Mouse (Mus musculus) midbrain, postnatal 0 days (tissue): ENCODE measurements around the gene Ergic1. TPM values are rescaled to one million over a fixed set of nuclear protein-coding genes. Genes with fewer than 3 reads are reported as not detected.

Experiments used
- ATAC-seq: fragments of 200-750 bp; cut with Nextera tagmentation; 2 replicates; pipeline ENCODE4 v1.8.0; 2017; ENCODE audit warnings: moderate number of reproducible peaks, mild to moderate bottlenecking, moderate TSS enrichment, moderate library complexity; ENCODE audit not compliant: low FRiP score
- DNase-seq: peaks from one replicate; pipeline ENCODE4 v3.0.0-alpha.2; 2015; ENCODE audit warnings: low spot score
- H3K27ac ChIP-seq: fragments of 300-500 bp; sonication (generic); 2 replicates; pipeline ENCODE4 v1.5.1; 2014; ENCODE audit warnings: low read depth, mild to moderate bottlenecking, low read length, mixed read lengths
- H3K27me3 ChIP-seq: fragments of 300-500 bp; sonication (generic); 2 replicates; pipeline ENCODE4 v1.6.1; 2014; ENCODE audit warnings: low read length, control low read depth, mixed read lengths; ENCODE audit not compliant: insufficient read depth
- H3K36me3 ChIP-seq: fragments of 300-500 bp; sonication (generic); 2 replicates; pipeline ENCODE4 v1.6.1; 2014; ENCODE audit warnings: low read length, control low read depth, mixed read lengths; ENCODE audit not compliant: insufficient read depth
- H3K4me1 ChIP-seq: fragments of 300-500 bp; sonication (generic); 2 replicates; pipeline ENCODE4 v1.6.1; 2014; ENCODE audit warnings: mild to moderate bottlenecking, control low read depth, antibody characterized with exemption, low read length, mixed read lengths; ENCODE audit not compliant: insufficient read depth
- H3K4me2 ChIP-seq: fragments of 300-500 bp; sonication (generic); 2 replicates; pipeline ENCODE4 v1.6.1; 2014; ENCODE audit warnings: low read depth, mild to moderate bottlenecking, low read length, mixed read lengths; ENCODE audit not compliant: poor library complexity, severe bottlenecking
- H3K4me3 ChIP-seq: fragments of 300-500 bp; sonication (generic); 2 replicates; pipeline ENCODE4 v1.5.1; 2014; ENCODE audit warnings: low read depth, mild to moderate bottlenecking, low read length, moderate library complexity
- H3K9ac ChIP-seq: fragments of 300-500 bp; sonication (generic); replicated peaks from 2 replicates; pipeline ENCODE4 v1.6.1; 2014; ENCODE audit warnings: mild to moderate bottlenecking, low read length, moderate library complexity, mixed read lengths; ENCODE audit not compliant: poor library complexity, severe bottlenecking
- H3K9me3 ChIP-seq: fragments of 300-500 bp; sonication (generic); 2 replicates; pipeline ENCODE4 v1.6.1; 2016; ENCODE audit warnings: low read length, control low read depth
- CTCF ChIP-seq: IDR thresholded peaks from 2 replicates; pipeline ENCODE4 v1.5.1; 2016; ENCODE audit warnings: antibody characterized with exemption, mild to moderate bottlenecking
- WGBS: fragments of 180-500 bp; shearing (Covaris S2); extraction: QIAGEN DNeasy Blood & Tissue Kit; methylation state at CpG from one replicate; pipeline ENCODE4 v1.1.7; 2014; 5-methylcytosine and 5-hydroxymethylcytosine counted together
- polyA plus RNA-seq: library from polyadenylated mRNA; unstranded; fragments of >200 nt; fragmentation: Nextera tagmentation; extraction: Ambion mirVana; gene quantifications from 2 replicates; pipeline ENCODE4 v1.2.1, GENCODE M21; 2015
- total RNA-seq: library from RNA; depleted of rRNA; stranded (reverse); fragments of >200 nt; gene quantifications from 2 replicates; pipeline ENCODE4 v1.2.3, GENCODE M21; 2014

The Ergic1 gene
- total and polyA plus RNA-seq, 2 experiments from 2014 or later = 99.6 to 216 TPM

GRCm38 (mm10) chr17:26603311-26603710, 42.0 kb downstream of the Ergic1 start:
- no peak overlapping the region for H3K4me2 ChIP-seq
- H3K36me3 ChIP-seq = no peaks in the 10 kb centered on the region
- H3K9me3 ChIP-seq = no peaks in the 10 kb centered on the region
- H3K27me3 ChIP-seq = no peaks in the 10 kb centered on the region
- no peak for TF ChIP-seq CTCF
- no peak overlapping the region for H3K9ac ChIP-seq
- 65% methylated on average over 8 of the region's 8 CpGs for WGBS
- DNase-seq = no peak
- 0 out of 2 replicates have a peak overlapping the region, but pooled peaks have one; percentile 49 for H3K27ac ChIP-seq
- H3K4me3 ChIP-seq = no peak overlapping the region
- ATAC-seq = no peak
- peaks cover 9% of the 10 kb centered on the region; the same call in 1 of the 2 replicates for H3K4me1 ChIP-seq

- Histone ChIP-seq H3K27me3 (no peaks in the 10 kb centered on the region), H3K4me2 (no peak overlapping the region), H3K27ac (no peak overlapping the region), H3K36me3 (peaks cover 10% of the 10 kb centered on the region; the same call in 1 of the 2 replicates), H3K4me3 (no peak overlapping the region), H3K9me3 (no peaks in the 10 kb centered on the region), H3K9ac (no peak overlapping the region), H3K4me1 (peaks cover 9% of the 10 kb centered on the region; the same call in 1 of the 2 replicates)
- WGBS = 91% methylated on average over 4 of the region's 4 CpGs
- no peak for ATAC-seq
- no peak for TF ChIP-seq CTCF
- no peak for DNase-seq
Measured at GRCm38 (mm10) chr17:26605636-26606035, 44.3 kb downstream of the Ergic1 start.

GRCm38 (mm10) chr17:26606516-26606915, 45.2 kb downstream of the Ergic1 start:
- Histone ChIP-seq H3K9me3 (no peaks in the 10 kb centered on the region), H3K4me3 (no peak overlapping the region), H3K4me2 (no peak overlapping the region), H3K9ac (no peak overlapping the region), H3K27me3 (no peaks in the 10 kb centered on the region), H3K27ac (no peak overlapping the region), H3K4me1 (peaks cover 8% of the 10 kb centered on the region; the same call in 1 of the 2 replicates), H3K36me3 (peaks cover 15% of the 10 kb centered on the region)
- TF ChIP-seq CTCF = no peak
- 92% methylated on average over 2 of the region's 2 CpGs for WGBS
- DNase-seq (no peak), ATAC-seq (no peak)

GRCm38 (mm10) chr17:26608348-26608747, 47.1 kb downstream of the Ergic1 start:
- no peak overlapping the region for H3K9ac ChIP-seq
- H3K27ac ChIP-seq = no peak overlapping the region
- no peaks in the 10 kb centered on the region for H3K27me3 ChIP-seq
- H3K4me2 ChIP-seq = no peak overlapping the region
- ATAC-seq = no peak
- no peak for TF ChIP-seq CTCF
- 95% methylated on average over 3 of the region's 3 CpGs for WGBS
- no peaks in the 10 kb centered on the region for H3K4me1 ChIP-seq
- H3K9me3 ChIP-seq = no peaks in the 10 kb centered on the region
- no peak overlapping the region for H3K4me3 ChIP-seq
- no peak for DNase-seq
- peaks cover 18% of the 10 kb centered on the region for H3K36me3 ChIP-seq

- Histone ChIP-seq H3K4me3 (no peak overlapping the region), H3K4me2 (no peak overlapping the region), H3K9ac (no peak overlapping the region), H3K9me3 (no peaks in the 10 kb centered on the region), H3K4me1 (no peaks in the 10 kb centered on the region), H3K36me3 (peaks cover 23% of the 10 kb centered on the region), H3K27ac (no peak overlapping the region), H3K27me3 (no peaks in the 10 kb centered on the region)
- WGBS = 98% methylated on average over 8 of the region's 8 CpGs
- ATAC-seq = no peak
- no peak for TF ChIP-seq CTCF
- DNase-seq = no peak
Measured at GRCm38 (mm10) chr17:26608877-26609276, 47.6 kb downstream of the Ergic1 start.

GRCm38 (mm10) chr17:26609820-26610219, 48.5 kb downstream of the Ergic1 start:
- ATAC-seq (no peak), DNase-seq (no peak)
- 84% methylated on average over 8 of the region's 8 CpGs for WGBS
- Histone ChIP-seq H3K27me3 (no peaks in the 10 kb centered on the region), H3K4me3 (no peak overlapping the region), H3K36me3 (peaks cover 32% of the 10 kb centered on the region), H3K27ac (no peak overlapping the region), H3K9ac (no peak overlapping the region), H3K4me1 (no peaks in the 10 kb centered on the region), H3K9me3 (no peaks in the 10 kb centered on the region), H3K4me2 (no peak overlapping the region)
- no peak for TF ChIP-seq CTCF
